27 mouse cellular contexts compared by ENCODE assay signal in the genomic region with DNA sequence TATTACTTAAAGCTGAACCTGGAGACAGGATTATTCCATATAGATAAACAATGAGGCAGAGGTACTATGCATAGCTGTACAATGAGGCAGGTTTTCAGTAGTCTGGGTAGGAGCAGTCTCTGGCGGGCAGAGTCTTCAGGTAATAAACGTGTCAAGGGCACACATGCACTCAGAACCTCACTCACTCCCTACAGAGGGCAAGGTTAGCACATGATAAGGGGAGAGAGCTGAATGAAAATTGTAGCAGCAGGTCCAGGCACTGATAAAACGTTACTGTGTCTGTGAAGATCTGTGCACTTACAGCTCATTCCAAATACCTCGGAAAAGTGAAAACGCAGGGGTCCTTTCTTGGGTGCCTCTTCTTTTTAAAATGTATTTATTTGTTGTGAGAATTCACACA.
DNase-seq lines count a peak whose midpoint lies in the region; ATAC-seq and TF ChIP-seq lines count a peak whose summit lies in the region.
"Had no signal": no experiment of that assay in that cellular context is flagged by ENCODE, and none has a peak within 500 bp of the region (broad histone marks: within the 10 kb centered on the region; RNA-seq: fewer than 3 reads in every experiment).

No protein-coding gene starts in this region.

- peak; percentile 15; the same call in 1 of the 2 replicates for TF ChIP-seq CTCF in liver, embryonic 14.5 days (IDR thresholded peaks at IDR 0.05; ENCODE audit: low read depth)

- H3K36me3 ChIP-seq in intestine, embryonic 16.5 days (ENCODE audit: control insufficient read depth, insufficient read depth, low read length) = no peaks in the 10 kb centered on the region
- H3K36me3 ChIP-seq in liver, embryonic 14.5 days (replicated peaks; ENCODE audit: control insufficient read depth, insufficient read depth, low read depth) = no peaks in the 10 kb centered on the region
- no peaks in the 10 kb centered on the region for H3K36me3 ChIP-seq in forebrain, embryonic 12.5 days (replicated peaks)
- H3K36me3 ChIP-seq: heart, embryonic 13.5 days; hindbrain, embryonic 10.5 days; hindbrain, embryonic 15.5 days; limb, embryonic 15.5 days; lung, embryonic 15.5 days; midbrain, embryonic 13.5 days; neural tube, embryonic 13.5 days had no signal

- H3K4me2 ChIP-seq in intestine, embryonic 16.5 days (ENCODE audit: low read depth, low read length) = no peak overlapping the region
- H3K4me2 ChIP-seq in liver, embryonic 14.5 days (ENCODE audit: low read depth) = peak overlapping the region; percentile 37
- no peak overlapping the region for H3K4me2 ChIP-seq in forebrain, embryonic 12.5 days
- H3K4me2 ChIP-seq: heart, embryonic 13.5 days; hindbrain, embryonic 15.5 days; limb, embryonic 15.5 days; lung, embryonic 15.5 days; midbrain, embryonic 13.5 days; neural tube, embryonic 13.5 days had no signal

- H3K27me3 ChIP-seq in intestine, embryonic 16.5 days (replicated peaks; ENCODE audit: control insufficient read depth, insufficient read depth, low read length) = no peaks in the 10 kb centered on the region
- H3K27me3 ChIP-seq in liver, embryonic 14.5 days (ENCODE audit: control insufficient read depth, insufficient read depth, low read length) = no peaks in the 10 kb centered on the region
- H3K27me3 ChIP-seq in forebrain, embryonic 12.5 days = no peaks in the 10 kb centered on the region
- H3K27me3 ChIP-seq: heart, embryonic 13.5 days; hindbrain, embryonic 15.5 days; limb, embryonic 15.5 days; lung, embryonic 15.5 days; megakaryocyte, embryonic 14.5 days; midbrain, embryonic 13.5 days; neural tube, embryonic 13.5 days had no signal

- peak in 2 of 3 experiments; percentile 47 to 50 for DNase-seq in liver, embryonic 14.5 days (ENCODE audit: low read depth in 3 of 3, low spot score in 3 of 3)
- no peak for DNase-seq in urinary bladder, adult 18-20 months (ENCODE audit: low spot score in 2 of 2)
- no peak for DNase-seq in kidney, postnatal 14 days
- DNase-seq: adrenal gland, postnatal 10 days; B cell, adult 2 months; cerebellum, adult 11 months; cerebellum, adult 9-10 months; cerebellum, postnatal 36 days; forebrain, postnatal 0 days; gastrocnemius, postnatal 10 days; heart, postnatal 10 days; kidney, postnatal 25 days; left cerebral cortex, postnatal 4 days; right cerebral cortex, postnatal 4 days had no signal

- no peaks in the 10 kb centered on the region for H3K4me1 ChIP-seq in intestine, embryonic 16.5 days (ENCODE audit: control insufficient read depth, insufficient read depth, low read length)
- H3K4me1 ChIP-seq in liver, embryonic 14.5 days (replicated peaks; ENCODE audit: control insufficient read depth in 2 of 2, insufficient read depth in 2 of 2, low read length in 1 of 2) = peaks cover 31 to 43% of the 10 kb centered on the region in 2 experiments
- H3K4me1 ChIP-seq in forebrain, embryonic 12.5 days = no peaks in the 10 kb centered on the region
- H3K4me1 ChIP-seq: hindbrain, embryonic 10.5 days; hindbrain, embryonic 15.5 days; limb, embryonic 15.5 days; lung, embryonic 15.5 days; midbrain, embryonic 13.5 days; neural tube, embryonic 13.5 days had no signal

- H3K9ac ChIP-seq in intestine, embryonic 16.5 days (ENCODE audit: low read depth, low read length) = no peak overlapping the region
- H3K9ac ChIP-seq in liver, embryonic 14.5 days (replicated peaks) = peak overlapping the region; percentile 1; the same call in 1 of the 2 replicates
- no peak overlapping the region for H3K9ac ChIP-seq in forebrain, embryonic 12.5 days
- H3K9ac ChIP-seq: forebrain, postnatal 0 days; heart, embryonic 13.5 days; hindbrain, embryonic 15.5 days; limb, embryonic 15.5 days; lung, embryonic 15.5 days; midbrain, embryonic 13.5 days; neural tube, embryonic 13.5 days had no signal

- WGBS in intestine, embryonic 16.5 days = 60% methylated on average over 5 of the region's 5 CpGs
- WGBS in liver, embryonic 14.5 days (ENCODE audit: insufficient replicate concordance) = 16% methylated on average over 5 of the region's 5 CpGs
- WGBS in forebrain, embryonic 12.5 days = 91% methylated on average over 5 of the region's 5 CpGs

- no peak overlapping the region for H3K27ac ChIP-seq in intestine, embryonic 16.5 days (ENCODE audit: low read length)
- peak overlapping the region; percentile 53 for H3K27ac ChIP-seq in liver, embryonic 14.5 days
- H3K27ac ChIP-seq in forebrain, embryonic 12.5 days = no peak overlapping the region
- H3K27ac ChIP-seq: heart, embryonic 13.5 days; hindbrain, embryonic 10.5 days; hindbrain, embryonic 15.5 days; layer of hippocampus, adult 2 months; limb, embryonic 15.5 days; lung, embryonic 15.5 days; midbrain, embryonic 13.5 days; neural tube, embryonic 13.5 days had no signal

- TF ChIP-seq EP300 in liver, embryonic 14.5 days (IDR thresholded peaks at IDR 0.05; ENCODE audit: low read depth) = peak; percentile 77

- H3K4me3 ChIP-seq in intestine, embryonic 16.5 days (ENCODE audit: low read length) = no peak overlapping the region
- no peak overlapping the region for H3K4me3 ChIP-seq in liver, embryonic 14.5 days (ENCODE audit: insufficient read depth in 1 of 2, low read depth in 2 of 2, low read length in 2 of 2)
- H3K4me3 ChIP-seq in forebrain, embryonic 12.5 days (replicated peaks) = no peak overlapping the region
- H3K4me3 ChIP-seq: heart, embryonic 13.5 days; hindbrain, embryonic 10.5 days; hindbrain, embryonic 15.5 days; layer of hippocampus, adult 2 months; limb, embryonic 15.5 days; lung, embryonic 15.5 days; megakaryocyte, embryonic 14.5 days; midbrain, embryonic 13.5 days; neural tube, embryonic 13.5 days had no signal

- peak; percentile 63 for ATAC-seq in erythroblast, adult 5-6 weeks (replicated peaks; ENCODE audit: low FRiP score, poor library complexity, severe bottlenecking)
- peak; percentile 55; the same call in 1 of the 2 replicates for ATAC-seq in intestine, embryonic 16.5 days
- peak; percentile 77 for ATAC-seq in liver, embryonic 14.5 days (ENCODE audit: insufficient read depth)
- peak; percentile 82 for ATAC-seq in megakaryocyte-erythroid progenitor cell, adult 5-6 weeks (replicated peaks; ENCODE audit: low FRiP score, low TSS enrichment, poor library complexity, severe bottlenecking)
- ATAC-seq in forebrain, embryonic 12.5 days (ENCODE audit: low FRiP score) = no peak
- ATAC-seq: forebrain, postnatal 0 days; midbrain, embryonic 13.5 days had no signal

- H3K9me3 ChIP-seq in intestine, embryonic 16.5 days (ENCODE audit: control insufficient read depth, low read length) = no peaks in the 10 kb centered on the region
- H3K9me3 ChIP-seq in liver, embryonic 14.5 days (ENCODE audit: control insufficient read depth, low read length) = no peaks in the 10 kb centered on the region
- no peaks in the 10 kb centered on the region for H3K9me3 ChIP-seq in forebrain, embryonic 12.5 days
- H3K9me3 ChIP-seq: heart, embryonic 13.5 days; hindbrain, embryonic 10.5 days; hindbrain, embryonic 15.5 days; limb, embryonic 15.5 days; lung, embryonic 15.5 days; megakaryocyte, embryonic 14.5 days; midbrain, embryonic 13.5 days; neural tube, embryonic 13.5 days had no signal

Comparison
In these comparisons a context has a peak if more than half of its experiments do, and no peak if none do; other contexts are left out.
1. DNase-seq: peak in liver, embryonic 14.5 days (2 of 3); none in urinary bladder, adult 18-20 months (0 of 2) and kidney, postnatal 14 days (single experiment).